Mouse (Mus musculus) heart, postnatal 0 days (tissue): ENCODE results near the gene Ppp6r1.

Source experiments
- CTCF ChIP-seq: IDR thresholded peaks from 2 replicates; pipeline ENCODE4 v1.5.1; 2016; ENCODE audit warnings: antibody characterized with exemption, control low read depth, low read depth
- EP300 ChIP-seq: IDR thresholded peaks from 2 replicates; pipeline ENCODE4 v1.6.1; 2016; ENCODE audit warnings: antibody characterized with exemption, low read depth

DNA sequence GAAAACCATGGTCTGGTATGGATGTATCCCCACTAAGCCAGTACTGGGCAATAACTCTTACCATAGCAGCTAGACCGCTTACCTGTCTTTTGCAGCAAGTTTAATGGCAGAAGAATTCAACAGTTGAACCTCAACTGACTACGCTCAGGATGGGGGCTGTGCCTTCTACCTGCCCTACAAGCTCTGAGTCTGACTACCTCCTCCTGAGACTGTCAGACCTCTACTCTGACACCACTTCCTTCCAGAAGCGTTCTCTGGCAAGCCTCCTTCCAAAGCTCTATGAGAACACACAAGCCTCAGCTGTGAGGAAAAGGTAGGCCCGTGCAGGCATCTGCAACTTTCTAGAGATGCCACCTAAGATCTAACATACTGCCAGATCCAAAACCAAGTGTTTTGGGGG is 3.4 kb downstream of the Ppp6r1 start:
- TF ChIP-seq EP300: no peak
- no peak for TF ChIP-seq CTCF
